Mouse (Mus musculus): ENCODE results near the gene Pex12. TPM values are rescaled to one million over a fixed set of nuclear protein-coding genes. Genes with fewer than 3 reads are reported as not detected.
"Not testable (repeated sequence)": the region's sequence is repeated elsewhere in the genome, so short reads cannot be mapped to it uniquely, and the experiment has no call there.

The Pex12 gene
- 7.0 and 7.3 TPM in 2 replicates for polyA plus RNA-seq (2012; rRNA removed)

DNA sequence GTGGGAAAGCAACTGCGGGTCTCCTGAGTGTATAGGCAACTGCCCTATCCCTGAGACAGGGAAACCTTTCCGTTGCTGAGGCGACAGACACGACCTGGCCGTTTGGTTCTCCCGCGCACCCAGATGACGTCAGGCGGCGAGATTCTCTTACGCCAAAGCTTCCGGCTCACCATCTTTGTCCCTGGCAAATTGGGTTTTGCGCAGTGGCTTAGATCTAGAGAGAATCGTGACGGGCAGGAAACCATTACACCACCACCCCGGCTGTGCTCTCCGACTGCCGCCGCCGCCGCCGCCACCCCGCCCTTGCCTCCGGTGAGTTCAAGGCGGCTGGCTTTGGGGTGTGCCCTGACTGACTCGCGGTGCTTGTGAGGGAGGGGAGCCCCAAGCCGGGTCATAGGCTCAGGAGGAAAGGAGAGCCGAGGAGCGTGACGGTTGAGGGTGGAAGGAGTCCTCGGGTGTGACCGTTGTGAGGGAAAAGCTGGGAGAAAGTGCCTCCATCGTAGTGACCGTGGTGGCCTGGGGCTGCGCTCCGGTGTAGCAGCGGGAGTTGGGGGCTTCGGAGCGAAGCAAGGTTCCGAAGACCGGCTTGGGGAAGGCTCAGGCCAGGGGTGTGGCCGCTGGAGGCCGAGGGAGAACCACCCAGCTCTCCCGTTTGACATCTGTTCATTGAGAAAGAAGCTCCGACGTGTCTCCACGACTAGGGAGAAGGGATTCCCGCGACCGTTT lies at the start of gene Pex12:
Pex12 (minus strand) TSS at position 61 of the 726 bp plus-strand sequence.
- Histone ChIP-seq H3K4me1 (ENCODE audit: control insufficient read depth, insufficient read depth, low read length) (peaks cover 6% of the 10 kb centered on the region), H3K4me3 (ENCODE audit: insufficient read depth, low read length) (peak within 1 kb of the TSS; percentile 96), H3K27ac (ENCODE audit: insufficient read depth, low read length) (peak within 1 kb of the TSS; percentile 98)
- peak; percentile 80 for TF ChIP-seq POLR2A (IDR thresholded peaks at IDR 0.05; ENCODE audit: extremely low read depth, insufficient read depth, low read length)
- no peak for TF ChIP-seq CTCF (IDR thresholded peaks at IDR 0.05; ENCODE audit: extremely low read depth, insufficient read depth, low read length)

DNA sequence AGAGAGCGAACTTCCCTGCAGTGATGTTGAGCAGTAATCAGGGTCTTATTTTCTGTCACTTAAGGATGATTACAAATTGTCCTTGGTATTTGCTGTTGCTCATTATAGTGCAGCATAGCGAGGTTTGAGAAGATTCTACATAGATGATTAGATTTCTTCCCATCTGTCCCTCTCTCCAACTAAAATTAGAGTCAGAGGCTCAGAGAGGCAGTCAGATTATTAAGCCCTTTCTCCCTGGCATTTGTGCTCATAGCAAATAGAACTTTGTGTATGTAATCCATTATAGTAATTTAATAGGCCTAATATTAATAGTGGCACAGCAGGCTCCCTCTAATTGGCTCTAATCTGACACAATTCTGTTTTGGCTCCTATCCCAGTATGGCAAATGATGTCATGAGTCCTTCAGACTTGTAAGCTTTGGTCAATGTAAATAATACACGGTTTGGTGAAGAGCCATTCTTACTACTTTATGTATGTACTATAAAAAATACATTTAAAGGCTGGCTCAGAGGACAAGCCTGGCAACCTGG lies 39.4 kb upstream of the Pex12 start:
- TF ChIP-seq CTCF (IDR thresholded peaks at IDR 0.05; ENCODE audit: extremely low read depth, insufficient read depth, low read length) (no peak), POLR2A (IDR thresholded peaks at IDR 0.05; ENCODE audit: extremely low read depth, insufficient read depth, low read length) (no peak)
- H3K27ac ChIP-seq (ENCODE audit: insufficient read depth, low read length), result no peak overlapping the region
- no peak overlapping the region for H3K4me3 ChIP-seq (ENCODE audit: insufficient read depth, low read length)
- 0 out of 2 replicates have a peak, but pooled peaks cover 2% of the 10 kb centered on the region for H3K4me1 ChIP-seq (ENCODE audit: control insufficient read depth, insufficient read depth, low read length)

DNA sequence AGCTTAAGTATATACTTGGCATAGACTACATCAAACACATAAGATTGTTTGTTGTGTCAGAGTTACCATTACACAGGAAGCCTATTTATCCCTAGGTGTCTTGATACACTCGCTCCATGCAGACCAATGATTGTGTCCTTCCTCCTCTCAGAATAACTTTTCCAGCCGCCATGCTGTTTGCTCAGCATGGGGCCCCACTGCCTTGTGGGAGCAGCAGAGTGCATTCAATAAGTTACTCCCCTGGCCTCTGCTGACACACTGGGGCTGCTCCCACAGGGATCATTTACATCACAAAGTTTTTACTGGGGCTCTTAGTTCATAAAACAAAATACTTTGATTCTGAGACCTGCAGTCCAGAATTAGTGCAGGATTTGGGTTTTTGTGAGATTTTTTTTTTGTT lies 37.3 kb upstream of the Pex12 start:
- TF ChIP-seq CTCF (IDR thresholded peaks at IDR 0.05; ENCODE audit: extremely low read depth, insufficient read depth, low read length) (no peak), POLR2A (IDR thresholded peaks at IDR 0.05; ENCODE audit: extremely low read depth, insufficient read depth, low read length) (no peak)
- Histone ChIP-seq H3K27ac (ENCODE audit: insufficient read depth, low read length) (no peak overlapping the region), H3K4me1 (ENCODE audit: control insufficient read depth, insufficient read depth, low read length) (0 out of 2 replicates have a peak, but pooled peaks cover 6% of the 10 kb centered on the region)

DNA sequence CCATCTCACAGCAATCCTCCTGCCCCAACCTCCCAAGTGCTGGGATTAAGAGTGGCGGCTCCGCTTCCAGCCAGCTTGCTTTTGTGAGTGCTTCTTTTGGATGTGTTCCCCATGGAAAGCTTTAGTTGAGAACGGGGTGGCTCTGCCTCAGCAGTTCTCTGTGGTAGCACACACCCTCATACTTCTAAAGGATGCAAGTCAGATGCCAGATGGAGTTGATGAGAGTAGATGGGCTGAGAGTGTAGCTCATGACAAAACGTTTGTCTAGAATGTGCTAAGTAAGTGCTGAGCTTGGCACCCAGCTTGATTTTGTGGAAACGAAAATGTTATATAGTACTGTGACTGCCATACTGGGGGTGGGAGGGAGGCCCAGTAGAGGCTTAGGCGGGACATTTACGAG lies 33.4 kb upstream of the Pex12 start:
- Histone ChIP-seq H3K4me1 (ENCODE audit: control insufficient read depth, insufficient read depth, low read length) (peaks cover 6% of the 10 kb centered on the region; the same call in 1 of the 2 replicates), H3K4me3 (ENCODE audit: insufficient read depth, low read length) (no peak overlapping the region), H3K27ac (ENCODE audit: insufficient read depth, low read length) (no peak overlapping the region)
- TF ChIP-seq POLR2A (IDR thresholded peaks at IDR 0.05; ENCODE audit: extremely low read depth, insufficient read depth, low read length) (no peak), CTCF (IDR thresholded peaks at IDR 0.05; ENCODE audit: extremely low read depth, insufficient read depth, low read length) (no peak)

More for the DNA sequence above, 37.3 kb upstream of the Pex12 start:
- H3K4me3 ChIP-seq (ENCODE audit: insufficient read depth, low read length), result no peak overlapping the region

DNA sequence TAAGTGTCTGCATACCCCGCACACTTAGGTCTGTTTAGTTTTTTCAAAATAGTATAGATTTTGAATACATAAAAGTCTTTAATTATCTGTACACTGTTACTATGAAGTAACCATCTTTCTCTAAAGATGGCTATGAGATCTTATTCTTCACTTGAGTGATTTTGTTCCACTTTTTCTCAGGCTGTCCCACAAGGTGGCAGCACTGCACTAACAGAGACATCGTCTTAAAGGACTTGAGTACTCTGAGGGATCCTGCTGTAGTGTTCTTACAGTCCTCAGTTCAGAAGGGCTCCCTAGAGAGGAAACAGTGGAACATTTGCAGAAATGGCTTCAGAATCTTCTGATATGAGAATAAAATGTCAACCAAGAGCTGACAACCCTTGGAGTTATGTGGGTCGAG lies 25.0 kb upstream of the Pex12 start:
- TF ChIP-seq CTCF (IDR thresholded peaks at IDR 0.05; ENCODE audit: extremely low read depth, insufficient read depth, low read length) (peak; percentile 60; the same call in 1 of the 2 replicates), POLR2A (IDR thresholded peaks at IDR 0.05; ENCODE audit: extremely low read depth, insufficient read depth, low read length) (no peak)
- Histone ChIP-seq H3K4me3 (ENCODE audit: insufficient read depth, low read length) (no peak overlapping the region), H3K4me1 (ENCODE audit: control insufficient read depth, insufficient read depth, low read length) (no peaks in the 10 kb centered on the region), H3K27ac (ENCODE audit: insufficient read depth, low read length) (no peak overlapping the region)

DNA sequence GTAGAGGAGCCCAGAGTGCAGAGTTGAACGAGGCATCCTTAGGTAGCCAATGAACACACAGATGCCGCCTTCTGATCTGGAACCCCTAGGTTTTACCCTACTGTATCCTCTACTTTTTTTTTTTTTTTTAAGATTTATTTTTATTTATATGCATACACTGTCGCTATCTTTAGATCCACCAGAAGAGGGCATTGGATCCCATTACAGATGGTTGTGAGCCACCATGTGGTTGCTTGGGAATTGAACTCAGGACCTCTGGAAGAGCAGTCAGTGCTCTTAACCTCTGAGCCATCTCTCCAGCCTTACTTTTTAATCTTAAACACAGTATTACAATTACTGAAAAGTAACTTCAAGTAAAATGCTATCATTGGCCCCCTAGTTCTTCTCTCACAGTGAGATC lies 24.3 kb upstream of the Pex12 start:
- H3K4me1 ChIP-seq (ENCODE audit: control insufficient read depth, insufficient read depth, low read length); H3K27ac ChIP-seq (ENCODE audit: insufficient read depth, low read length); H3K4me3 ChIP-seq (ENCODE audit: insufficient read depth, low read length): not testable (repeated sequence)

DNA sequence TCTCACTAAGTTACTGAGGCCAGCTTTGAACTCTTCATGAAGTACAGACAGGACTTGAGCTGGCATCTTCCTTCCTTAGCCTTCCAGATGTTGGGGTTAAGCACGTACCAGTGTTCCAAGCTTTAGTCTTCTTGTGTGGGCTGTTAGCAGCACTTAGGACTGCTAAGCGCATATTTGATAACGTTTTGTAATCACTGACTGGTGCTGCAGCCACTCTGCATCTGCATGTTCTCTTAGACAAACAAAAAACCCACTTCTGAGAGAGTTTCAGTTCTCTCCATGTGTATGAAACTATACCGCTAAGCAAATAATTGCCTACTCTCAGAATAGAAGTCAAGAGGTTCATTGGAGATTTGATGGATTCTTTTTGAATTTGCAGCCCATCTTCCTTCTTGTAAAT lies 16.7 kb upstream of the Pex12 start:
- TF ChIP-seq POLR2A (IDR thresholded peaks at IDR 0.05; ENCODE audit: extremely low read depth, insufficient read depth, low read length), result no peak
- no peak for TF ChIP-seq CTCF (IDR thresholded peaks at IDR 0.05; ENCODE audit: extremely low read depth, insufficient read depth, low read length)
- Histone ChIP-seq H3K27ac (ENCODE audit: insufficient read depth, low read length) (no peak overlapping the region), H3K4me1 (ENCODE audit: control insufficient read depth, insufficient read depth, low read length) (peaks cover 3% of the 10 kb centered on the region), H3K4me3 (ENCODE audit: insufficient read depth, low read length) (no peak overlapping the region)

DNA sequence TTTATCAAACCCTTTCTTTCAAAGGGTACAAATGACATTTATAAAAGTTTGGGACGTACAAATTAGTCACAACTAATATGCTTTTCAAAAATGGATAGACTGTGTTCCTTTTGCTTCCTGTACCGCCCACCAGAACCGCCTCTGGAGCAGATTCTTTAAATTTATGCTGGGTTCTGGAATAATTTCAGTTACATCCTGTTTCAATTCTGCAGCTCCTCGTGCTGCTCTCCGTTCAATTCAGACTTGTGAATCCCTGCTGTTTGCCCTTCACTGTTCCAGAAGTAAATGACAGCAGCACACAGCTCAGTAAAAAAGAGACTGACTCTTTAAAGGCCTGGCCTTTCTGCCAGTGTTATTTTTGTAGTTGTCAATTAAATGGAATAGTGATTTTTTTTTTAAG lies 10.1 kb upstream of the Pex12 start:
- Histone ChIP-seq H3K4me1 (ENCODE audit: control insufficient read depth, insufficient read depth, low read length) (peaks cover 7% of the 10 kb centered on the region), H3K27ac (ENCODE audit: insufficient read depth, low read length) (no peak overlapping the region), H3K4me3 (ENCODE audit: insufficient read depth, low read length) (no peak overlapping the region)
- no peak for TF ChIP-seq POLR2A (IDR thresholded peaks at IDR 0.05; ENCODE audit: extremely low read depth, insufficient read depth, low read length)

DNA sequence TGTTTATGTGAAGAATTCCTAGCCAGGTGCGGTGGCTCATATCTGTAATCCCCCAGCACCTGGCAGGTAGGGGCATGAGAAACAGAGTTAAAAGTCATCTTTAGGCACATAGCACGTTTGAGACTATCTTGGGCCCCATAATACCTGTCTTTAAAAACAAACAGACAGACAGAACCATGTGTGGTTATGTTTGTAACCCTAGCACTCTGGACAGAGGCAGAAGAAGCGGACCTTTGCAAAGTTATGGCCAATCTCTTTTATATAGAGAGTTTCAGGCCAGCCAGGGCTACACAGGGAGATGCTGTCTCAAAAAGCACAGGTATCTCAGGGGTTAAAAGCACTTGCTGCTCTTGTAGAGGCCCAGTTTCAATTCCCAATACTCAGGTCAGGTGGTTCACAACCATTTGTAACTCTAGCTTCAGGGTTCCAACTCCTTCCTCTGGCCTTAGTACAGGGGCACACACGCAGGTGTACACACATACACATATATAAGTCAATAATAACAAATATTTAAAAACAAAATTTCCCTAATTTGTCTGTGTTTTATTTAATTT lies 4.4 kb upstream of the Pex12 start:
- no peak overlapping the region for H3K27ac ChIP-seq (ENCODE audit: insufficient read depth, low read length)
- no peak for TF ChIP-seq POLR2A (IDR thresholded peaks at IDR 0.05; ENCODE audit: extremely low read depth, insufficient read depth, low read length)
- TF ChIP-seq CTCF (IDR thresholded peaks at IDR 0.05; ENCODE audit: extremely low read depth, insufficient read depth, low read length), result no peak

DNA sequence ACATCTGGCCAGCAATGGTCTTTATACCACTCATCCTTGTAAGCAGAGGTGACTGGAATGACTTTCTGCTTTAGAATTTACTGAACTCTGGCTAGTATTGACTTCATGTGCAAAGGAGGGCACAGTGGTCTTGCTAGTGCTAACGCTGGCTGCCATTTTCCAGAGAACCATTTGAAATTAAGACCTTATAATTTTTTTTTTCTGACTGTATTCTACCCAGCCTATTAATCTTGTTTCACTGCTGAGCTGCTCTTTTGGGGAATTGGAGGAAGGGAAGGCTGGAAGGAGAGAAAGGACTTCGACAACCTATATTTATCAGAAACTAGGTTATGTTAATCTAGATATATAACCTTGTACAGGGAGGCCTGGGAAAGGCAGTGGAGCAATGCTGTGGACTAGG lies 2.1 kb upstream of the Pex12 start:
- no peak overlapping the region for H3K27ac ChIP-seq (ENCODE audit: insufficient read depth, low read length)
- H3K4me1 ChIP-seq (ENCODE audit: control insufficient read depth, insufficient read depth, low read length), result peaks cover 8% of the 10 kb centered on the region
- peak overlapping the region; percentile 36; the same call in 1 of the 2 replicates for H3K4me3 ChIP-seq (ENCODE audit: insufficient read depth, low read length)
- TF ChIP-seq CTCF (IDR thresholded peaks at IDR 0.05; ENCODE audit: extremely low read depth, insufficient read depth, low read length) (no peak), POLR2A (IDR thresholded peaks at IDR 0.05; ENCODE audit: extremely low read depth, insufficient read depth, low read length) (no peak)

More for the DNA sequence above, 4.4 kb upstream of the Pex12 start:
- Histone ChIP-seq H3K4me3 (ENCODE audit: insufficient read depth, low read length) (no peak overlapping the region), H3K4me1 (ENCODE audit: control insufficient read depth, insufficient read depth, low read length) (peaks cover 8% of the 10 kb centered on the region)
